Mouse (Mus musculus) urinary bladder, postnatal 25 days (tissue): ENCODE measurements around the gene H2-Q2.
A peak's percentile ranks its signal among the peaks of the same experiment; 100 is the strongest.
"Not testable (repeated sequence)": the region's sequence is repeated elsewhere in the genome, so short reads cannot be mapped to it uniquely, and the experiment has no call there.

Experiments used
- DNase-seq: peaks from one replicate; pipeline ENCODE4 v3.0.0; 2022; ENCODE audit warnings: low spot score

H2-Q2 gene

DNA sequence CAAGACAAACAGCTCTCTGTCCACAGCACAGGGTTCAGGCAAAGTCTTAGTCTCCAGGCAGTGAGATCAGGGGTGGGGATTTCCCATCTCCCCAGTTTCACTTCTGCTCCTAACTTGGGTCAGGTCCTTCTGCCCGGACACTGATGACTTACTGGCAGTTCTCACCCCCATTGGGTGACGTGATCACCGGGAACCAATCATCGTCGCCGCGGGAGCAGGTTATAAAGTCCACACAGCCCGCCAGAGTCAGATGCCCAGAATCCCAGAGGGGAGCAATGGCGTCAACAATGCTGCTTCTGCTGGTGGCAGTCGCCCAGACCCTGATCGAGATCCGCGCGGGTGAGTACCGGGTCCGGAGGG lies 37.3 kb downstream of the H2-Q2 start, which contains the start of gene H2-Q4:
Gene H2-Q4, plus strand, starts transcription at position 249 of the 360 bp plus-strand sequence.
- peak; percentile 88 for DNase-seq

DNA sequence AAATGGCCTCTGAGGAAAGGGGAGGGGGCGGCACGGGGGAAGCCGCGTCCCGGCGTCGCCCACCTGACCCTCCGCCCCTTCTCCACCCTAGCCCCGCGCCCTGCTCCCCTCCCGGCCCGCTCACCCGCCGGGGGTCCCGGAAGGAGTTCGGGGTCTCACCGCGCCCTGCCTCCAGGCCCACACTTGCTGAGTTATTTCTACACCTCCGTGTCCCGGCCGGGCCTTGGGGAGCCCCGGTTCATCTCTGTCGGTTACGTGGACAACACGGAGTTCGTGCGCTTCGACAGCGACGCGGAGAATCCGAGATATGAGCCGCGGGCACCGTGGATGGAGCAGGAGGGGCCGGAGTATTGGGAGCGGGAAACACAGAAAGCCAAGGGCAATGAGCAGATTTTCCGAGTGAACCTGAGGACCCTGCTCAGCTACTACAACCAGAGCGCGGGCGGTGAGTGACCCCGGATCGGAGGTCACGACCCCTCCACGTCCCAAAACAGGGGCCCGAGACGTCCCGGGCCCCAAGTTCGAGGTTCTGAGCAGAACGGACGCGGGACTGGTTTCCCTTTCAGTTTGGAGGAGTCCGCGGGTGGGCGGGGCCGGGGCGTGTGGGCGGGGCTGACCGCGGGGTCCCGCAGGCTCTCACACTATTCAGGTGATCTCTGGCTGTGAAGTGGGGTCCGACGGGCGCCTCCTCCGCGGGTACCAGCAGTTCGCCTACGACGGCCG lies 37.8 kb downstream of the H2-Q2 start:
- DNase-seq: peak; percentile 35

DNA sequence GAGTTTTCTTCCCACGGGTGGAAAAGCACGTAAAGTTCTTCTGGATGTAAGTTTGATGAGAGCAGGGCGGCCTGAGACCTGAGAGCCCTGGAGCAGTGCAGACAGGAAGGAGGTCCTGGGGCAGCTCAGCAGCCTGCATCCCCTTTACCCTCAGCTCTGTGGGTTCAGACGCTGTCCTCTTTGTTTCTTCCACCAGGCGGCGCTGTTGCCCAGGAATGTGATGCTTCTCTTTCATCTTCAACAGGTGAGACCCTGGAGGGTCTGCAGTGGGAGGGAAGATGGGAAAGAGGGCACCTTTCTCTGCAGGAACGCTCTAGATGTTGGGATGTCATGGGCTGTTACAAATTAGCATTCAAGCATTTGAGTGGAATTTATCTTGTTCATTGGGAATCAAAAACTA lies 47.8 kb downstream of the H2-Q2 start:
- DNase-seq: peak; percentile 24

DNA sequence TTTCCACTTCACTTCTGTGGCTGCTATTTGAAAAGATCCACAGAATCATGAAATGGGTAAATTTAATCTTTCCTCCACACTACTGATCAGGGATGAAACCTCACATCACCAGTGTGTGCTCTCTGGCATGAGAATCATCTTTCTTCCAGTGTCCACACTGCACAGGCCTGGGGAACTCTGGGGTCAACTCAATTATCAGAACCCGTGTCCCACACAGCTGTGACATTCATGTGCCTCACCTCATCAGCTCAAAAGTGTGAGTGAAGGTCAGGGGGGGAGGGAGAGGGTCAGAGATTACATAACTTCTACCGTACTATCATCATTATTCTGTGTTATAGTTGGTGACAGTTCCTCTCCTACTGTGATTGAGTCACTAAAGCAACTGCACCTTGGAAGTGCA lies 50.6 kb downstream of the H2-Q2 start:
- not testable (repeated sequence) for DNase-seq

DNA sequence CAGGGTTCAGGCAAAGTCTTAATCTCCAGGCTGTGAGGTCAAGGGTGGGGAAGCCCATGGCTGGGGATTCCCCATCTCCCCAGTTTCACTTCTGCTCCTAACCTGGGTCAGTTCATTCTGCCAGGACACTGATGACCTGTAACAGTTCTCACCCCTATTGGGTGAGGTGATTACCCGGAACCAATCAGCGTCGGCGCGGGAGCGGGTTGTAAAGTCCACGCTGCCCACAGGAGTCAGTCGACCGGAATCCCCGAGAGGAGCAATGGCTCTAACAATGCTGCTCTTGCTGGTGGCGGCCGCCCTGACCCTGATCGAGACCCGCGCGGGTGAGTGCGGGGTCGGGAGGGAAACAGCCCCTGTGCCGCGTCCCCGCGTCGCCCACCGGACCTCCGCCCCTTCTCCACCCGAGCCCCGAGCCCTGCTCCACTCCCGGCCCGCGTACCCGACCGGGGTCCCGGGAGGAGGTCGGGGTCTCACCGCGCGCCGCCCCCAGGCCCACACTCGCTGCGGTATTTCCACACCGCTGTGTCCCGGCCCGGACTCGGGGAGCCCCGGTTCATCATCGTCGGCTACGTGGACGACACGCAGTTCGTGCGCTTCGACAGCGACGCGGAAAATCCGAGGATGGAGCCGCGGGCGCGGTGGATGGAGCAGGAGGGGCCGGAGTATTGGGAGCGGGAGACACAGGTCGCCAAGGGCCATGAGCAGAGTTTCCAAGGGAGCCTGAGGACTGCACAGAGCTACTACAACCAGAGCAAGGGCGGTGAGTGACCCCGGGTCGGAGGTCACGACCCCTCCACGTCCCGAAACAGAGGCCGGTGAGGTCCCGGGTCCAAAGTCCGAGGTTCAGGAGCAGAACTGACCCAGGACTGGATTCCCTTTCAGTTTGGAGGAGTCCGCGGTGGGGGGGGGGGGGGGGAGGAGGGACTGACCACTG lies 52.1 kb downstream of the H2-Q2 start:
- DNase-seq: not testable (repeated sequence)
